Mouse (Mus musculus) lung, postnatal 25 days (tissue): ENCODE results near the gene Mme.
A peak's percentile ranks its signal among the peaks of the same experiment; 100 is the strongest.

Experiments used
- DNase-seq: peaks from one replicate; pipeline ENCODE4 v3.0.0; 2022; ENCODE audit warnings: low spot score

Gene Mme

DNA sequence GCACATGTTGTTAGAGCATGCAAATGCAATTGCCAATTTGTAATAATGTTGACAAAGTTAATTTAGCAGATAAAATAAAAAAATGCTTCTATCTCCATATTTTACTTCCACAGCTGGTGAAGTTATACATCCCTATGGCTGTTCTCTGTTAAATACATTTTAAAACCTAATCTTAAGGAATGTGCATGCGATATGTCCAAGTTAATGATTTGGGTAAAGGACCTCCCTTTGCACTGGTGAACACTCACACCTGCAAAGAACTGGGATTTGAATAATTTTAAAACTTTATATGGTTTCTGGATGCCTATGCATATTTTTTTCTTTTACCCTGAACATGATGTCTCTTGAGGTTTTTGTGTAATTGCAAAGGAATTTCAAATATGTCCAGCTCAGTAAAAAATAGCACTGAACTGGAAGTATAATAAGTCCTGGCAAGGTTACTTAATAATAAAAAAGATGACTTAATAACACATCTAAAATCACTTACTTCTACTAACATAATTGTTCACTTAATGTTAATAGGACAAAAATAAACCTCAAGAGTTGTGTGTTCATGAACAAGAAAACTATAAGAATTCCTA is 110.4 kb downstream of the Mme start:
- DNase-seq, result peak; percentile 2

DNA sequence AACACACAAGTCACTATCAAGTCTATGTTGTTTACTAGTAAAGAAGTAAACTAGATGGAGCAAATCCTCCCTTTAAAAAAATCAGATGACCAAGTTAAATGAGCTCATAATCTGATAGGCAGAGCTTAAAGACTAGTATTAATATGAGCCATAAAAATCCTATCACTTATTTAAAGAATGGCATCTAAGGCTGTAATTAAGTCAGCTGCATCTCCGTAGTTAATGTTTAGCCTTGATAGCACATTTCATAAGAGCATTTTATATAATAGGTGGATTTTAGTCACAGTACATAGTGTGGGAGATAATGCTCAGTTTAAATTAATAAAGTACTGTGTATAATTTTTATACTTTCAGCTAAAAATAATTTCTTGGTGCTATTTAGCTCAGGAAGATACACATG is 118.2 kb downstream of the Mme start:
- DNase-seq, result no peak

- no peak for DNase-seq
Observed at GRCm38 (mm10) chr3:63384989-63385388, 143.7 kb downstream of the Mme start.

GRCm38 (mm10) chr3:63390774-63391173 is 149.4 kb downstream of the Mme start:
- DNase-seq, result no peak

- DNase-seq, result no peak
Observed at GRCm38 (mm10) chr3:63391348-63391747, 150.0 kb downstream of the Mme start.

- DNase-seq, result peak; percentile 38
Observed at GRCm38 (mm10) chr3:63394424-63394941, 153.1 kb downstream of the Mme start.

DNA sequence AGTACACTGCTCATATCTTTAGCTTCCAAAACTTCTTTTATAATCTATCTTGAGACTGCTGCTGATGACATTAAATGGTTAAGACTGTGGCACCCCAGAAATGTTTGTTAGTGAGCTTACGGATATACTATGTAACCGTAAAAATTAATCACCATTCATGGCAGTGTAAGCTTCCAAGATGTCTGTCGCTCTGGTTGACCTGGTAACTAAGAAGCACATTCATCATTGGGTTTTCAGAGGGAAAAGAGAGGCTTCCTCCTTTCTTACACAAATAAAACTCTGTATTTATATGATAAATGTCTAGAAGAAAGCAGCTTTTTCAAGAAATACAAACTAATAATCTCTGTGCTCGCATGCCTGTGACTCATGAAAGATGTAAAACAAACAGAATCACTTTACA is 156.8 kb downstream of the Mme start:
- DNase-seq, result no peak

DNA sequence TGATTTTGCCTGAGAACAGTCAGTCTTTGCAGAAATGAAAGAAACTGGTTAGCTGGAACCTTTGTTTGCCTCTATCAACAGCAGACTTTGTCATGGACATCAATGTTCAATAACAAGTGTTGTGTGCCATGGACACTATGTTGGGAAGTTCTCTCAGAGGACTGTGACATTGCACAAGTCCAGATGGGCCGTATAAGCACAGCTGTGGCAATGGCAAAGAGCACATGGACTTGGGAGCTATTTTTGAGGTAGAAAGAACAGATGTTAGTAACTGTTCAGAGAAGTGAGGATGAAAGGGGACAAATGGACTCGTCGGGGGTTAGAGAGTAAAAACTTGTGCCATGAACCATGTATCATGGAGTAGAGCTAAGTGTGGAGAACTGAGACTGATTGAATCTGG is 165.1 kb downstream of the Mme start:
- DNase-seq, result peak; percentile 58

GRCm38 (mm10) chr3:63411006-63411405 is 169.7 kb downstream of the Mme start:
- no peak for DNase-seq

GRCm38 (mm10) chr3:63412220-63412937 is 171.0 kb downstream of the Mme start:
- no peak for DNase-seq

- DNase-seq, result no peak
Observed at GRCm38 (mm10) chr3:63413046-63413911, 171.9 kb downstream of the Mme start.

DNA sequence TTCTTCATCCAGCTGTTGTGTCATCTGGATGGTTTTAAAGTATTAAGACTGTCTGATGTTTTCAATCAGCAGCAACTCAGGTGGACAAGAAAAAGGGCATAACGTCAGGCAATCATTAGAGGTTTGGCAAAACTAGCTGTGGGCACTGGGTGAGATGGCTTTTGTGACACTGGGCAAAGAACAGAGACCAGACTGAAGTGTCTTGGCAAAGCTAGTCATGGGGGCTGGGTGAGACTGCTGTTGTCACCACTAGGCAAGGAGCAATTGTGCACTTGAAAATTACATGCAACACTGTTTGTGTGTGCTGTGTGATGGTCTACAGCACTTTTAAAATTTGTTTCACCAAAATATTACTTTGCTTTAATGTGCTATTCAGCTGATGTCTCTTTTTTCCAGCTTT is 175.9 kb downstream of the Mme start:
- no peak for DNase-seq

- no peak for DNase-seq
Observed at GRCm38 (mm10) chr3:63417758-63418157, 176.4 kb downstream of the Mme start.

DNA sequence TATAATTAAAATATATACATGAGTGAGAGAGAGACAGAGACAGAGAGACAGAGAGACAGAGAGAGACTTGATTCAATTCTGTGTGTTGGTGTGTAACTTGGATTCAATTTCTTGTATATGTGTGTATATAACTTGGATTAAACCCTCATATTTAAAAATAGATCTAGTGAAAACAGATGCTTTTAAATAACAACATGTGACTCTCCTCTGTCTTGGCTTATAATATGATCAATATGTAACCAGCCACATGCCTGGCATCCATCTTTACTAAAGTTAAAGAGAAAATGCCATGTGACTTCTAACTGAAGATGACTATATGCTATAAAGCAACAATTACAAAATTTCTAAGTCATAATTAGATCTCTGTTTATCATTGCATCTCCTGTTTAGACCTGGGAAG is 182.2 kb downstream of the Mme start:
- no peak for DNase-seq
